Mouse (Mus musculus) hindbrain, embryonic 12.5 days (tissue): ENCODE data around the gene Ubxn10. TPM values are rescaled to one million over a fixed set of nuclear protein-coding genes. Genes with fewer than 3 reads are reported as not detected.

Experiments
- ATAC-seq: fragments of 200-750 bp; cut with Nextera tagmentation; 2 replicates; pipeline ENCODE4 v1.8.0; 2017; ENCODE audit warnings: moderate TSS enrichment; ENCODE audit not compliant: low FRiP score
- H3K27ac ChIP-seq: fragments of 300-500 bp; sonication (generic); 2 replicates; pipeline ENCODE4 v1.5.1; 2016; ENCODE audit warnings: mild to moderate bottlenecking
- H3K27me3 ChIP-seq: fragments of 300-500 bp; sonication (generic); 2 replicates; pipeline ENCODE4 v1.6.1; 2016; ENCODE audit warnings: mild to moderate bottlenecking
- H3K36me3 ChIP-seq: fragments of 300-500 bp; sonication (generic); 2 replicates; pipeline ENCODE4 v1.6.1; 2016; ENCODE audit warnings: mild to moderate bottlenecking
- H3K4me1 ChIP-seq: fragments of 300-500 bp; sonication (generic); 2 replicates; pipeline ENCODE4 v1.6.1; 2016
- H3K4me2 ChIP-seq: fragments of 300-500 bp; sonication (generic); replicated peaks from 2 replicates; pipeline ENCODE4 v1.6.1; 2016; ENCODE audit warnings: mild to moderate bottlenecking
- H3K4me3 ChIP-seq: fragments of 300-500 bp; sonication (generic); 2 replicates; pipeline ENCODE4 v1.5.1; 2016; ENCODE audit warnings: mild to moderate bottlenecking
- H3K9ac ChIP-seq: fragments of 300-500 bp; sonication (generic); 2 replicates; pipeline ENCODE4 v1.6.1; 2016; ENCODE audit warnings: mild to moderate bottlenecking, moderate library complexity
- H3K9me3 ChIP-seq: fragments of 300-500 bp; sonication (generic); replicated peaks from 2 replicates; pipeline ENCODE4 v1.6.1; 2016; ENCODE audit warnings: mild to moderate bottlenecking
- WGBS: fragments of 180-500 bp; shearing (Covaris S2); methylation state at CpG from one replicate; pipeline ENCODE4 v1.1.7; 2016; 5-methylcytosine and 5-hydroxymethylcytosine counted together
- polyA plus RNA-seq: library from polyadenylated mRNA; unstranded; fragments of >200 nt; fragmentation: Nextera tagmentation; extraction: Ambion mirVana; gene quantifications from 2 replicates; pipeline ENCODE4 v1.2.1, GENCODE M21; 2016

The Ubxn10 gene
- polyA plus RNA-seq, 1 experiment from 2014 or later: 3.8 TPM

DNA sequence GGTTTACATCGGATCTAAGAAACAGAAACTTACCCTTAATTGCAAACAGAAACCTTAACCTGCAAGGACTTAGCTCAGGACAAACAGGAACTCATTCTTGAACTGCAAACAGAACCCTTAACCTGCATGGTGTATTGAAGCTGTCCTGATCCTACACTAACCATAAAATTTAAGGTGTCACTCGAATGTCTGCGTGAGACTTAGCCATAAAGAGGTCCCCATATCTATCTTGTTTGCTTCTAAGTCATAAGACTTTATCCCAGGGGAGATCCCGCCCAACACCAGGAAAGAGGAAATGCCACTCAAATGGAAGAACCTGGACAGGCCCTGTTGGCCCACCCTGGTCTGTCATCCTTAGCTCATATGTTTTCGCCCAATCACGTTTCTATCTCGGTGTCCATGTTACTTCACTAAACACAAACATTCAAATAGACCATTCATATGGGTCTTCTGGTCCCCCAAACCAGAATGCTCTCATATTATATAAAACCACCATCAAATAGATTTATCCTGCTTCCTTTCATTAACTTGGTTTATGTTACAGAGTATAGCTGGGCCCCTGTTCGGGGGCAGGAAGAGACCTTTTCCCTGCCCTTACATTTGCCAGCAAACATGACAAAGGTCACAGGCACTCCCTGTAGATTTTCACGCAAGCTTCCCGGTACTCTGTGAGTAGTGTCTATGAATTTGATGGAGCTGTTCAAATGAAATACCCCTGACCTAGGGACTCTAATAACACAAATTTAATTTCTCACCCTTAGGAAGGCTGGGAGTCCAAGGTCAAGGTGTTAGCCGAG is 66.7 kb downstream of the Ubxn10 start:
- H3K4me2 ChIP-seq: no peak overlapping the region
- H3K36me3 ChIP-seq: no peaks in the 10 kb centered on the region
- no peaks in the 10 kb centered on the region for H3K9me3 ChIP-seq
- ATAC-seq: no peak
- peaks cover 9% of the 10 kb centered on the region for H3K27me3 ChIP-seq
- no peak overlapping the region for H3K4me3 ChIP-seq
- H3K9ac ChIP-seq: no peak overlapping the region
- H3K4me1 ChIP-seq: 0 out of 2 replicates have a peak, but pooled peaks cover 4% of the 10 kb centered on the region
- H3K27ac ChIP-seq: no peak overlapping the region
- WGBS: 84% methylated on average over 11 of the region's 11 CpGs

- Histone ChIP-seq H3K4me1 (no peaks in the 10 kb centered on the region), H3K27ac (no peak overlapping the region), H3K9me3 (no peaks in the 10 kb centered on the region), H3K36me3 (no peaks in the 10 kb centered on the region), H3K9ac (no peak overlapping the region), H3K4me2 (no peak overlapping the region), H3K4me3 (no peak overlapping the region), H3K27me3 (0 out of 2 replicates have a peak, but pooled peaks cover 3% of the 10 kb centered on the region)
- WGBS: 77% methylated on average over 10 of the region's 10 CpGs
- no peak for ATAC-seq
Measured at GRCm38 (mm10) chr4:138666521-138666920, 70.4 kb downstream of the Ubxn10 start.

DNA sequence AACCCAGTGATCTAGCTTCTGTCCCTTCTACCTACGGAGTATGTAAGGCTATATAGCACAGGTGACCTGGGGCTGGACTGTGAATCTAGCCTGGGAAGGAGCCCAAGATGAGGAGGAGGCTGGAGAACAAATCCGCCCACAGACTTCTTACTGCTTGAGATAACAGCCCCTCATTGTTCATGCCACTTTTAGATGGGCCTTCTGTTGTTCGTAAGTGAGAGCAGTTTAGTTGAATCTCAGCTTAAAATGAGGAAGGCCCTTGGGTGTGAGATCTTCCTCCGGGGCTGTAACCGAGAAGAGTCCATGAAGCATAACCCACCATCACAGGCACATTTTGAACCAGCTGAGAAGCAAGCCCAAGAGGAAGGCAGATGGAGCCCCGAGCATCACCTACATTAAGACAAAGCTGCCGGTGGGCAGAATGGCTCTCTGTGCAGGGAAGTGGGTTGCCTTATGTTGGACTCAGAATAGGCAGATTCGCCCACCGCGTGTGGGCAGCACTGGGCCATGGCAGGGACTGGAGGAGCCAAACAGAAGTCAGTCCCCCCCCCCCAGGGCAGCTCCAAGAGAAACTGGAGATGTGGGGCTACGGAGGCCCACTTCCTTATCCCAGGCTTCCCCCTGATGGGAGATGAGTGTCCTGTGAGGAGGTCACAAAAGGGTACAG is 76.9 kb downstream of the Ubxn10 start:
- Histone ChIP-seq H3K9me3 (no peaks in the 10 kb centered on the region), H3K4me1 (no peaks in the 10 kb centered on the region), H3K27ac (no peak overlapping the region), H3K4me2 (no peak overlapping the region), H3K9ac (no peak overlapping the region), H3K27me3 (peaks cover 3% of the 10 kb centered on the region; the same call in 1 of the 2 replicates), H3K4me3 (no peak overlapping the region), H3K36me3 (no peaks in the 10 kb centered on the region)
- ATAC-seq: no peak
- WGBS: 81% methylated on average over 11 of the region's 11 CpGs

Other genes starting within 250 kb of the Ubxn10 start
- gene Vwa5b1, start 101.3 kb downstream of the Ubxn10 start, polyA plus RNA-seq: 0.87 and 1.0 TPM in 2 replicates
- gene Pla2g2c, start 12.4 kb downstream of the Ubxn10 start, polyA plus RNA-seq: 0.46 and 0.64 TPM in 2 replicates
- 0.14 TPM in 1 of 2 replicates, not detected in the other for gene Pla2g2f, start 20.5 kb upstream of the Ubxn10 start, polyA plus RNA-seq
- 0.61 and 0.91 TPM in 2 replicates for gene Pla2g2d, start 38.6 kb upstream of the Ubxn10 start, polyA plus RNA-seq
- gene Pla2g5, start 126.3 kb upstream of the Ubxn10 start, polyA plus RNA-seq: not detected in 2 replicates
- gene Gm13030, start 136.8 kb upstream of the Ubxn10 start, polyA plus RNA-seq: not detected in 2 replicates
- gene Pla2g2e, start 140.8 kb upstream of the Ubxn10 start, polyA plus RNA-seq: not detected in 2 replicates
- 3.3 and 4.0 TPM in 2 replicates for gene Otud3, start 176.8 kb upstream of the Ubxn10 start, polyA plus RNA-seq
- not detected in 2 replicates for gene Rnf186, start 229.9 kb upstream of the Ubxn10 start, polyA plus RNA-seq
- gene Tmco4, start 235.7 kb upstream of the Ubxn10 start, polyA plus RNA-seq: 1.1 and 1.4 TPM in 2 replicates